Mouse (Mus musculus) thymus, postnatal 0 days (tissue): Measurements from ENCODE around the gene Mup4. TPM values are rescaled to one million over a fixed set of nuclear protein-coding genes. Genes with fewer than 3 reads are reported as not detected.
A peak's percentile ranks its signal among the peaks of the same experiment; 100 is the strongest.
"Not testable (repeated sequence)": the region's sequence is repeated elsewhere in the genome, so short reads cannot be mapped to it uniquely, and the experiment has no call there.

Source experiments
- DNase-seq: peaks from one replicate; pipeline ENCODE4 v3.0.0-alpha.2; 2015; ENCODE audit warnings: low spot score
- polyA plus RNA-seq: library from polyadenylated mRNA; unstranded; fragments of >200 nt; fragmentation: Nextera tagmentation; extraction: Ambion mirVana; gene quantifications from 2 replicates; pipeline ENCODE4 v1.2.1, GENCODE M21; 2015

Mup4 gene
- polyA plus RNA-seq, result 0.18 and 0.20 TPM in 2 replicates

DNA sequence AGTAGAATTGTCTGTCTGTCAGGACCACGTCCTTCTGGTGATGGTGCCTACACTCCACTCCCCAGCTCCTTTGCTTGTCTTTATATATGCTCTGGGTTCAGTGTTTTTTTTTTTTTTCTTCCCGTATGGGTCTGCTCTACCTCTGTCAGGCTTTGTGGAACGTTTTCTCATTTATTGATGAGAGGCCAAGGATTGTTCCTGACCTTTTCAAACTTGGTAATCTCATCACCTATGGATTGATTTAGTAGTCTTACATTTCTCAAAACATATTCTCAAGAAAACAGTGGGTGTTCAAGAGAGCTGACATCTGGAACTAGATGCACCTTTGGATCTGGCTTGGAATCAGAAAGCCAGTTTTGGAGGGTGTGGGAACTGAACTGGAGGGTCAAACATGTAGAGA, at the start of gene Mup4:
Gene Mup4, minus strand, starts transcription at position 101 of the 400 bp plus-strand sequence.
- DNase-seq, result no peak

DNA sequence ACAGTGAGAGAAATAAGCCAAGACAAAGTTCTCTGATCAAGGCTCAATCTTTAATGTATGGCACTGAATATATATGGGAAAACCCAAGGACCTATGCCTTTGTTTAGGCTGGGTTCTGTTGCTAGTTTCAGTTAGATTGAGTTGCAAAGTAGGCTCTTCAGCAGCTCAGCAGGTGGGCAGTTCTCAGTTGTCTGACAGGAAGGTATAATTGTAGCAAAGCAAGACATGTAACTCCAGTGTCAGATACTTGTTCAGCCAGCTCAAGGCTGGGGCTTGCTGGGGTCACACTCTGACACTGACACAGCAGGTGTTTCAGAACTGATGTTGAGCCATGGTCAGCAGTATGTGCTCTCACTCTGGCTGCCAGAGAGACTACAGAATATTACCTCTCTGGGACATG, 37.4 kb upstream of the Mup4 start:
- not testable (repeated sequence) for DNase-seq

DNA sequence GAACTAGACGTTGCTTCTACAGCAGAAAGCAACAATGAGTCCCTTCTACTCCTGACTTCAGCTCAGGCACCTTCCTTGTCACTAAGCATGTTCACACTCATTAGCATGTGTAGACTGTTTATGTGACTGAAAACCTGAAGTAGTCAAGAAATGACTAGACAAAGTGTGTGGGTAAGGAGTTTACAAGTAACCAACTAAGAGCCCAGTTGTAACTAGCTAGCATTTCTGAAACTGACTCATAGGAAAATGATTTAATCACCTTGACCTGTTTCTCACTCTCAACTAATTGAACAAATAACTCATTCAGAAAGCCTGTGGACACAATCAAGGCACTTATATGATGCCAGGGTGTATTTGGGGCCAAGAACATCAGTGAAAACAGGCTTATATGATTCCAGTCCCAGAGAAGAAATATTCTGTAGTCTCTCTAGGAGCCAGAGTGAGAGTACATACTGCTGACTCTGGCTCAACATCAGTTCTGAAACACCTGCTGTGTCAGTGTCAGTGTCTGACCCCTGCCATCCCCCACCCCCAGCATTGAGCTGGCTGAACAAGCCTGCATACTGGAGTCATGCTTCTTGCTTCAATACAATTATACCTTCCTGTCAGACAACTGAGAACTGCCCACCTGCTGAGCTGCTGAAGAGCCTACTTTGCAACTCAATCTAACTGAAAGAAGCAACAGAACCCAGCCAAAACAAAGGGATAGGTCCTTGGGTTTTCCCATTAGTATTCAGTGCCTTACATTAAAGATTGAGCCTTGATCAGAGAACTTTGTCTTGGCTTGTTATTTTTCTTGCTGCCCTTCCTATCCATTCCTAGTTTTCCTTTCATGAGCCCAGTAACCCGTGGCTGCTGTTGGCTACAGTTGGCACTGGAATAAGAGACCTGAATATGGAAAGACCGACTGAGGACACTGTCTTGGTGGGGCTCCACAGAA, 3.2 kb upstream of the Mup4 start, which contains the start of gene Mup6:
Gene Mup6, plus strand, starts transcription at position 890 of the 940 bp plus-strand sequence.
- DNase-seq, result no peak

DNA sequence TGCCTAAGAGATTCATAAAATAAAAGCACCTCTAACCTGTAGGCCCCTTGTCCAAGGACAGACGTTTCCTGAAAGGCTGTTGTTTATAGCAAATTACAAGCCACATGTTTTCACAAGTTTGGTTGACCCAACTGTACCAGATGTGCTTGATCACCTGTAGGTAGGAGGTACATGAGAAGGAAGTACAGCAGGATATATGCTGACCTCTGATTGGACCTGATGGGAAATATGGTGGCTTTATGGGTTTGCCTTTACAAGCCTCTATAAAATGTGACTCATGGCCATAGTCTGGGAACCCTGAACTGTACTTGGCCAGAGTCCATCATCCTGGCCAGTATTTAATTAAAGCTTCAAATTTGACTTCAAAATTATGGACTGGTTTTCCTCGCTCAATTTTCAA, 23.0 kb downstream of the Mup4 start:
- no peak for DNase-seq

DNA sequence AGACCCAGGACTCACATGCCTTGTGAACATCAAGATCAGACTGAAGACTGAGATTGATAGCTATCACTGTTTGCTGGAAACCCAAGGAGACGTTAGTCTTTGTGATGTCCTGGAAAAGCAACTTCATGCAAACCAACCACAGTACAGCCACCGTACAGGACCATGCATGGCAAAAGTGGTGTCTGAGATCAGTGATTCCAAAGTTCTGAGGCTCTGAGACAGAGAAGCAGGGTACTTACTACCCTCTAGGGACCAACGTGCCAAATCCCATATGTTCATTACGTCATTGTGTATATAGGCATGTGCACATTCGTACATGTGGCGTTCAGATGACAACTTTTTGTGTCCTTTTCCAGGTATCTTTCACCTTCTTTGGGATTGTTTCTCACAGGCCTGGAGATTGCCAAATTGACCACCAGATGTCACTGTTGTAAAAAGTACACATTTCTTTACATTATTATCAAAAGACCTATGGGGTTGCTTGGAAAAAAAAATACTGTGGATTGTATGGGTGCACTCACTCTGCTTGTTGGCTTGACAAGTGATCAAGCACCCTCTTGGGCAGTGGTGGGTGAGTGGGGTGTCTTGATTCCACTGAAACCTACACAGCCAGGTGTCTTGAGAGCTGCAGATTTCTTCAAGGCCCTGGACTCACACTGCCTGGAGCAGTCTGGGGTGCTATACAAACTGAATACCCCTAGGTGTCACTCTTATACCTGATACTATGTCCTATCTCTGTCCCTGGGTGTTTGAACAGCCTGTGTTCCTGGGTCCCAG, 27.8 kb downstream of the Mup4 start:
- peak; percentile 54 for DNase-seq

DNA sequence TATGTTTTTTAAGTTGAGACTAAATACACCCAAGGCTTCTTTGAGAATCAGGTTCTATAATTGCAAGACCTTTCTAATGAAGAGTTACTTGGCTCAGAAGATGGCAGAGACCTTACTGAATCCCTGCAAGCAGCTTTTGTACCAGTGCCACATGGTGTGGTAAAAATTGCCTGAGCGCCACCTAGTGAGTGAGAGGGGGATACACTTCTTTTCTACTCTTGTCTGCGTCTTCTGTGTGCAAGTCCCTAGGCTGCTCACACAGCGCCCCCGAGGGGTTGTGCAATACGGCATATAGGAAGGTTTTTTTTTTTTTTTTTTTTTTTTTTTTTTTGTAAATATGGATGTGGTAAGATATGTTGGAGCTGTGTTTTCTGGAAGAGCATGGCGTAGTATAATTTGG, 32.2 kb downstream of the Mup4 start:
- peak; percentile 90 for DNase-seq

DNA sequence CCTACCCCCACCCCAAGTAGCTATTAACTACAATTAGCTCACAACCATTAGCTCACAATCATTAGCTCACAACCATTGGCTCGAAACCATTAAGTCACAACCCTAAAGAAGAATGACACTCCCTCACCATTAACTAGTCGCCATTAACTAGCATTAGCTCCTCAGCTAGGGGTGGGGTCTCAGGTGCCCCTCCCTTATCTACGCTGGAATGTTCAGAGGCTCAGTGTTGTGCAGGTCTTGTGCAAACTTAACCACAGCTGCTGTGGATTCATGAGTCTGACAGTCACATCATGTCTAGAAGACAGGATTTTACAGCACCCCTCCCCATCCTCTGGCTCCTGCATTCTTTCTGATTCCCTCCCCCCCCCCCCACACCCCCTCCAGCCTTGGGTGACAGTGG, 32.8 kb downstream of the Mup4 start:
- no peak for DNase-seq

DNA sequence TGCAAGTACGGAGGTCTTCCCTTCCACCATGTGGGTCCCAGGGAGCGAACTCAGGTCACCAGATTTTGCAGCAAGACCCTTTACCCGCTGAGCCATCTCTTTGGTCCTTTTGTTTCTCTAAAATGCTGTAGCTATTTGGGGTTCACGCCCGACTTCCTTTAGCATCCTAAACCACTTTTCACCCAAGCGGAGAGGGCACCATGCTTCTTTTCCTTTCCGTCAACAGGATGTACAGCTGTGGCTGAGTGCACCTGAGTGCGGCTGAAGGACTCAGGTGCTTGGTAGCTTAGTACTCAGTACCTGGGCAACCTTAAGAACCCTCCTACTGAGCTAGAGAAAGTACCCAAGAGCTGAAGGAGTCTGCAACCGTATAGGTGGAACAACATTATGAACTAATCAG, 35.4 kb downstream of the Mup4 start:
- peak; percentile 45 for DNase-seq

DNA sequence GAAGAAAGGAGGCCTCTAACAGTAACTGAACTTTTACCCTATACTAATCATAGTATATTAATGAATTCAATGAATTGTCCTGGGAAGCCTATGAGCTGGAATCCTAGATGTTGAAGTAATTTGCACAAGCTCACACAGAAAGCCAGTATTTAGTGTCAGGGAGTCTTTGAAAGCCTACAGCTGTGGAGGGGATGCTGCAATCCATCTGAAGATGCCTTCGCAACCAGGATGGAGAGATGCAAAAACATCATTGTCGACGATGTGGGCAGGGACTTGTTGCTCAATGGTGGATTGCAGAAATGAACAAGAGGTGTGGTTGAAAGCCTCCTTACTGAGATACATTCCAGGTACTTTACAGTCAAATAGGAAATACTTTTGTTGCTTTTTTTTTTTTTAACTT, 42.5 kb downstream of the Mup4 start:
- DNase-seq, result no peak

DNA sequence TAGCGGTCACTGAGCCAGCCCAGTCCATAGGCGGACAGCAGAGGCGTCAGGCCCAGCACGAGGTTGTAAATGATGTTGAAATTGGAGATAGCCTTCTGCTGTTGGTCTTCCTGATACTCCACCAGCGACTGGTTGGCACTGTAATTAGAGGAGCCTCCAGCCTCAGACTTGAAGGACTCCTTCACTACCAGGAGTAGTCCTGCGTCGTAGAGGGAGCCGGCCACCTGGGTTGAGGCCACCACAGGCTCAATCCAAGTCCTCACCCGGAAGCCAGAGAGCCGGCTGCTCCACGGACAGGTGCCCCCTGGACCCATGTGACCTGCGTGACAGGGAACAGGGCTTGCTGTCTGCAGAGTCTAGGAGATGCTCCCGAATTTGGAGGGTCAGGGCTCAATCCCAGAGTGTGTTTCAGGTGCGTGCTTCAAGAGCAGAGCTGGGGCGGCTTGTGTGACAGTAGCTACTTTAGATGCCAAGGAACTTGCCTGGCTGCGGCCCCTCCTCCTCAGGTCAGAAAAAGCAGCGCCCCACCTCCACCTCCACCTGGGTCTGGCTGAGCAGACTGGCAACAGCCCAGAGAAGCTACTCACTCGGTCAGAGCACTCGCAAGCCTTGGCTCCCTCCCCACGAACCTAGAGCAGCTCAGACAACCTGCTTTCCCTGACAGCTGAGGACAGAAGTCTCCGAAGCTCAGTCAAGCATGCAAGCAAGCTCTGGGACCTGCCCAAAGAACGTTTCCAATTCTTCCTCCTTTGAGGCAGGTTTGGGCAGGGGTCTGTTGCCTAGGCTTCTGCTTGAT, 45.7 kb downstream of the Mup4 start, which contains the start of gene Slc46a2:
Gene Slc46a2, minus strand, starts transcription at position 449 of the 796 bp plus-strand sequence.
- no peak for DNase-seq

DNA sequence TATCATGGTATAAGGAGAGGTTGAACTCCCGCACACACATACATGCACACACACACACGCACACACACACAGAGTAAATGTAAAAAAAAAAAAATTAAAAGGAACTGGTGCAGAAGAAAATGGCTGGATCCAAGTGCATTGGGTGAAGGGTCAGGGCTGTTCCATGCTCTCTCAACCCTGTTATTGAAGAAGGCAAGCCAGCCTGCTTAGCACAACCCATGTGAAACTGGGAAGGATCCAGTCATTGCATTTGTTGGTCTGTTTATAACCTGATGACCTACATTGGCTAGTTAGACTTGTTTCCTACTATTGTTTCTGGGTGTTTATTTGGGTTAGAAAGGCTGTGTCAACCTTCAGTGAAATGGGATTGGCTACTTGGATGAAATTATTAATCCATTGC, 51.7 kb downstream of the Mup4 start:
- DNase-seq, result no peak

DNA sequence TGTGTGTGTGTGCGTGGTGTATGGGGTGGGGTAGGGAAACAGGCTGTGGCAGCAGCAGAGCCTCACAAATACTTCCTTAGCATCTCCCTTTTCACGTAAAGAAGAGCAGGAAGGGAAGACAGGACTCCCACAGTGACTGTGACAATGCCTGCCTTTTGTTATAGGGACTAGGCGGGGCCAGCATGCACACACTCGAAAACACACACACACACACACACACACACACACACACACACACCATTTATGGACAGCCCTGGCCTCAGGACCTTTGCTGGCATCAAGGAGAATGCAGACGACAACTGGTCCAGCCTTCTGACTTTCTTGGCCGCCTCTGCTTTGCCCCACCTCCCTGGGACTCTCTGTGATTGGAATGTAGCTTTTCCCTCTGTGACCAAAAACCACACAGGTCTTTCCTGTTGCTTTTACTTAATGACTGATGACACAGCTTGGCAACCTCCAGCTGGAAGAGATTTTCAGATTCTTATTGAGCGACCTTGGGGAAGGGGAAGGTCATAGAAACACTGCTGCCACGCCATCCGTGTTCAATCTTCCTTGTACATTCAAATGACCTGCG, 52.8 kb downstream of the Mup4 start:
- DNase-seq, result no peak

DNA sequence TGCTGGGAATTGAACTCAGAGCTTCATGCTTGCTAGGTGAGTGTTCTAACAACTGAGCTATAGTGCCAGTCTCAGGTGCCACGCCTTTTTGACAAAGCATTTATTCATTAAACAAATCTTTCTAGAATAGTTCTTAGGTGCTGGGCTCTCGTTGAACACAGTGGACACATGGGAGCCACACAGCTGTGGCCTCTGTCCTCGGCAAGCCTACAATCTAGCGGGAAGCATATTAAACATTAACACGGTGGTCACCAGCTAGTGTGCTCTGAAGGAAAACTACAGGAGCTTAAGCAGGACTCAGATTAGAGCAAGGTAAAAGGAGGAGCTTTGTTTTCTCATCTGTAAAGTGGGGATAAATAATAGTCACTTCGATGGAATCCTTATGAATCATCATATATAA, 53.4 kb downstream of the Mup4 start:
- no peak for DNase-seq

Other genes with a start within 250 kb of the Mup4 start
- 83.7 and 93.0 TPM in 2 replicates for gene Inip, start 159.1 kb downstream of the Mup4 start, polyA plus RNA-seq
- 14.5 and 16.8 TPM in 2 replicates for gene Snx30, start 154.9 kb downstream of the Mup4 start, polyA plus RNA-seq
- gene Slc46a2, start 45.7 kb downstream of the Mup4 start, polyA plus RNA-seq, result 81.4 and 85.7 TPM in 2 replicates
- gene Mup6, start 3.6 kb upstream of the Mup4 start, polyA plus RNA-seq, result 0.87 and 1.0 TPM in 2 replicates
- gene Mup7, start 109.8 kb upstream of the Mup4 start, polyA plus RNA-seq, result 0.31 TPM in 1 of 2 replicates, not detected in the other
- gene Mup2, start 193.6 kb upstream of the Mup4 start, polyA plus RNA-seq, result not detected in 2 replicates